Mouse (Mus musculus) heart, embryonic 12.5 days (tissue): ENCODE data around the gene Tgm6. TPM values are rescaled to one million over a fixed set of nuclear protein-coding genes. Genes with fewer than 3 reads are reported as not detected.

Source experiments
- ATAC-seq: fragments of 200-750 bp; cut with Nextera tagmentation; 2 replicates; pipeline ENCODE4 v1.8.0; 2017; ENCODE audit warnings: moderate TSS enrichment, moderate library complexity; ENCODE audit not compliant: insufficient number of reproducible peaks, low FRiP score
- H3K27ac ChIP-seq: fragments of 300-500 bp; sonication (generic); 2 replicates; pipeline ENCODE4 v1.5.1; 2016; ENCODE audit warnings: mild to moderate bottlenecking, moderate library complexity; ENCODE audit not compliant: poor library complexity, severe bottlenecking
- H3K27me3 ChIP-seq: fragments of 300-500 bp; sonication (generic); replicated peaks from 2 replicates; pipeline ENCODE4 v1.6.1; 2016; ENCODE audit warnings: mild to moderate bottlenecking, moderate library complexity
- H3K36me3 ChIP-seq: fragments of 300-500 bp; sonication (generic); 2 replicates; pipeline ENCODE4 v1.6.1; 2016; ENCODE audit warnings: mild to moderate bottlenecking, moderate library complexity
- H3K4me1 ChIP-seq: fragments of 300-500 bp; sonication (generic); replicated peaks from 2 replicates; pipeline ENCODE4 v1.6.1; 2016; ENCODE audit warnings: mild to moderate bottlenecking
- H3K4me2 ChIP-seq: fragments of 300-500 bp; sonication (generic); 2 replicates; pipeline ENCODE4 v1.6.1; 2016; ENCODE audit warnings: mild to moderate bottlenecking, moderate library complexity
- H3K4me3 ChIP-seq: fragments of 300-500 bp; sonication (generic); 2 replicates; pipeline ENCODE4 v1.5.1; 2016; ENCODE audit warnings: mild to moderate bottlenecking
- H3K9ac ChIP-seq: fragments of 300-500 bp; sonication (generic); 2 replicates; pipeline ENCODE4 v1.6.1; 2016; ENCODE audit warnings: mild to moderate bottlenecking, moderate library complexity
- H3K9me3 ChIP-seq: fragments of 300-500 bp; sonication (generic); replicated peaks from 2 replicates; pipeline ENCODE4 v1.6.1; 2016; ENCODE audit warnings: mild to moderate bottlenecking, moderate library complexity
- WGBS: fragments of 180-500 bp; shearing (Covaris S2); methylation state at CpG from one replicate; pipeline ENCODE4 v1.1.7; 2016; 5-methylcytosine and 5-hydroxymethylcytosine counted together
- polyA plus RNA-seq: library from polyadenylated mRNA; unstranded; fragments of >200 nt; fragmentation: Nextera tagmentation; extraction: Ambion mirVana; gene quantifications from 2 replicates; pipeline ENCODE4 v1.2.1, GENCODE M21; 2016

Tgm6 gene
- polyA plus RNA-seq, 1 experiment from 2014 or later, result not detected

GRCm38 (mm10) chr2:130178706-130179506 is 66.7 kb downstream of the Tgm6 start, which contains the start of gene Snrpb:
Gene Snrpb, minus strand, starts transcription at chr2:130179403.
- H3K4me3 ChIP-seq, result peak within 1 kb of the TSS; percentile 87
- peak within 1 kb of the TSS; percentile 99 for H3K9ac ChIP-seq
- H3K4me1 ChIP-seq, result peaks cover 15% of the 10 kb centered on the region
- peaks cover 25% of the 10 kb centered on the region for H3K36me3 ChIP-seq
- no peaks in the 10 kb centered on the region for H3K27me3 ChIP-seq
- peak within 1 kb of the TSS; percentile 80 for H3K4me2 ChIP-seq
- peak; percentile 86 for ATAC-seq
- peak within 1 kb of the TSS; percentile 93 for H3K27ac ChIP-seq
- WGBS, result under 1% methylated on average over 81 of the region's 81 CpGs
- H3K9me3 ChIP-seq, result no peaks in the 10 kb centered on the region

- 1% methylated on average over 15 of the region's 15 CpGs for WGBS
- no peaks in the 10 kb centered on the region for H3K9me3 ChIP-seq
Observed at GRCm38 (mm10) chr2:130179507-130180019, 67.3 kb downstream of the Tgm6 start.

GRCm38 (mm10) chr2:130188391-130188790 is 76.2 kb downstream of the Tgm6 start:
- Histone ChIP-seq H3K4me1 (no peaks in the 10 kb centered on the region), H3K27me3 (no peaks in the 10 kb centered on the region), H3K9me3 (peaks cover 3% of the 10 kb centered on the region), H3K4me2 (no peak overlapping the region), H3K27ac (no peak overlapping the region), H3K9ac (no peak overlapping the region), H3K36me3 (no peaks in the 10 kb centered on the region), H3K4me3 (no peak overlapping the region)
- 83% methylated on average over 12 of the region's 12 CpGs for WGBS
- no peak for ATAC-seq

More at GRCm38 (mm10) chr2:130179507-130180019, 67.3 kb downstream of the Tgm6 start:
- peak overlapping the region; percentile 37; the same call in 1 of the 2 replicates for H3K27ac ChIP-seq
- no peaks in the 10 kb centered on the region for H3K27me3 ChIP-seq
- H3K4me3 ChIP-seq, result peak overlapping the region; percentile 87
- peak overlapping the region; percentile 99 for H3K9ac ChIP-seq
- peak overlapping the region; percentile 80 for H3K4me2 ChIP-seq
- peaks cover 15% of the 10 kb centered on the region for H3K4me1 ChIP-seq
- ATAC-seq, result peak; percentile 64
- H3K36me3 ChIP-seq, result peaks cover 18% of the 10 kb centered on the region

GRCm38 (mm10) chr2:130194894-130195293 is 82.7 kb downstream of the Tgm6 start, which contains the start of gene Tmc2:
Gene Tmc2, plus strand, starts transcription at chr2:130195194.
- Histone ChIP-seq H3K4me1 (no peaks in the 10 kb centered on the region), H3K9ac (no peak within 1 kb of the TSS), H3K27ac (no peak within 1 kb of the TSS), H3K4me3 (no peak within 1 kb of the TSS), H3K36me3 (no peaks in the 10 kb centered on the region), H3K27me3 (no peaks in the 10 kb centered on the region), H3K9me3 (peaks cover 5% of the 10 kb centered on the region), H3K4me2 (no peak within 1 kb of the TSS)
- WGBS, result 92% methylated on average over 16 of the region's 16 CpGs
- no peak for ATAC-seq

GRCm38 (mm10) chr2:130200961-130201360 is 88.7 kb downstream of the Tgm6 start:
- no peaks in the 10 kb centered on the region for H3K4me1 ChIP-seq
- no peak overlapping the region for H3K9ac ChIP-seq
- H3K4me2 ChIP-seq, result no peak overlapping the region
- H3K27me3 ChIP-seq, result no peaks in the 10 kb centered on the region
- no peak for ATAC-seq
- H3K27ac ChIP-seq, result no peak overlapping the region
- no peak overlapping the region for H3K4me3 ChIP-seq
- H3K36me3 ChIP-seq, result no peaks in the 10 kb centered on the region
- 77% methylated on average over 5 of the region's 5 CpGs for WGBS
- H3K9me3 ChIP-seq, result 0 out of 2 replicates have a peak, but pooled peaks cover 2% of the 10 kb centered on the region

Other genes with a start within 250 kb of the Tgm6 start
- gene Tgm3, start 100.1 kb upstream of the Tgm6 start, polyA plus RNA-seq, result 0.04 TPM in 1 of 2 replicates, not detected in the other
- gene Snrpb, start 67.0 kb downstream of the Tgm6 start, polyA plus RNA-seq, result 386 and 401 TPM in 2 replicates
- not detected in 2 replicates for gene Tmc2, start 82.8 kb downstream of the Tgm6 start, polyA plus RNA-seq
- 192 and 193 TPM in 2 replicates for gene Nop56, start 162.0 kb downstream of the Tgm6 start, polyA plus RNA-seq
- gene Idh3b, start 172.1 kb downstream of the Tgm6 start, polyA plus RNA-seq, result 218 and 221 TPM in 2 replicates
- gene Ebf4, start 182.8 kb downstream of the Tgm6 start, polyA plus RNA-seq, result 0.91 and 1.2 TPM in 2 replicates